Mouse (Mus musculus) bone marrow, adult 2 months (tissue): ENCODE results near the gene Hacd3.

ENCODE experiments used
- CTCF ChIP-seq: fragments of 200-500 bp; IDR thresholded peaks from 2 replicates; pipeline ENCODE4 v1.5.1; 2011; ENCODE audit warnings: low read length, control low read depth; ENCODE audit not compliant: control insufficient read depth, insufficient read depth
- POLR2A ChIP-seq: fragments of 200-500 bp; IDR thresholded peaks from 2 replicates; pipeline ENCODE4 v1.6.1; 2011; ENCODE audit warnings: low read depth, mild to moderate bottlenecking, control low read depth, low read length, borderline replicate concordance; ENCODE audit not compliant: control insufficient read depth

DNA sequence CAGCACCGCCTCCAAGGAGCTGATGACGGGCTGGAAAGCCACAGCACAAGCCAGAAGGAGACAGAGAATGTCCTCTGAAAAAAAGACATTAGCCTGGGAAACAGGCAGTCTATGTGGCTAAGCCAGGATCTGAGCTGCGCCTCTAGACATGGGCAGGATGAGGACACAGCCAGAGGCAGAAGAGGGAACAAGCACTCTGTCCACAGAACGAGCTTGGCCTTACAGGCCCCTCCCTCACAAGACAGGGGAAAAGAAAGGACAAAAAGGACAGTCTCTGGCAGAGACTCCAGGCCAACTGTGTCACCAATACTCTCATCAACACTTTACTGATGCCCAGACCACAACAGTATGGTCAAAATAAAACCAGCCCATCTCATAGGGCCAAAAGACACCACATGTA is 20.0 kb downstream of the Hacd3 start:
- TF ChIP-seq CTCF (no peak), POLR2A (no peak)
